Mouse (Mus musculus): ENCODE results near the gene Gbp8. TPM values are rescaled to one million over a fixed set of nuclear protein-coding genes. Genes with fewer than 3 reads are reported as not detected.
"Not testable (repeated sequence)": the region's sequence is repeated elsewhere in the genome, so short reads cannot be mapped to it uniquely, and the experiment has no call there.

Gene Gbp8
- polyA plus RNA-seq (2014; fragmentation: Nextera tagmentation; extraction: Ambion mirVana): 0.19 and 0.26 TPM in 2 replicates

GRCm38 (mm10) chr5:105139409-105140088, at the start of gene Gbp8, which contains the start of the genes Gbp9 and Gbp4:
Gene Gbp8 (minus strand): TSS chr5:105139540.
Gene Gbp9 (minus strand): TSS chr5:105139539.
Gene Gbp4 (minus strand): TSS chr5:105139586.
- H3K9ac ChIP-seq (ENCODE audit: low read length); H3K27ac ChIP-seq (ENCODE audit: low read depth, low read length); H3K36me3 ChIP-seq (ENCODE audit: control insufficient read depth, insufficient read depth, low read length); H3K4me2 ChIP-seq; H3K4me3 ChIP-seq (ENCODE audit: low read depth, low read length); H3K27me3 ChIP-seq (ENCODE audit: control insufficient read depth, insufficient read depth, low read length); ATAC-seq (ENCODE audit: low FRiP score); H3K9me3 ChIP-seq (ENCODE audit: control insufficient read depth, low read length); DNase-seq (ENCODE audit: low spot score, missing footprints); H3K4me1 ChIP-seq (ENCODE audit: control insufficient read depth, insufficient read depth, low read length): not testable (repeated sequence)
- WGBS: 15% methylated on average over 2 of the region's 2 CpGs

GRCm38 (mm10) chr5:105181446-105181845, 42.1 kb upstream of the Gbp8 start:
- no peak overlapping the region for H3K4me2 ChIP-seq
- H3K9me3 ChIP-seq (ENCODE audit: control insufficient read depth, low read length): no peaks in the 10 kb centered on the region
- no peaks in the 10 kb centered on the region for H3K27me3 ChIP-seq (ENCODE audit: control insufficient read depth, insufficient read depth, low read length)
- H3K36me3 ChIP-seq (ENCODE audit: control insufficient read depth, insufficient read depth, low read length): no peaks in the 10 kb centered on the region
- DNase-seq (ENCODE audit: low spot score, missing footprints) (no peak), ATAC-seq (ENCODE audit: low FRiP score) (no peak)
- H3K4me3 ChIP-seq (ENCODE audit: low read depth, low read length): no peak overlapping the region
- no peak overlapping the region for H3K27ac ChIP-seq (ENCODE audit: low read depth, low read length)
- H3K4me1 ChIP-seq (ENCODE audit: control insufficient read depth, insufficient read depth, low read length): no peaks in the 10 kb centered on the region
- no peak overlapping the region for H3K9ac ChIP-seq (ENCODE audit: low read length)

- Histone ChIP-seq H3K4me1 (ENCODE audit: control insufficient read depth, insufficient read depth, low read length) (no peaks in the 10 kb centered on the region), H3K36me3 (ENCODE audit: control insufficient read depth, insufficient read depth, low read length) (no peaks in the 10 kb centered on the region), H3K4me3 (ENCODE audit: low read depth, low read length) (no peak overlapping the region), H3K4me2 (no peak overlapping the region), H3K27me3 (ENCODE audit: control insufficient read depth, insufficient read depth, low read length) (no peaks in the 10 kb centered on the region), H3K9me3 (ENCODE audit: control insufficient read depth, low read length) (no peaks in the 10 kb centered on the region), H3K9ac (ENCODE audit: low read length) (no peak overlapping the region), H3K27ac (ENCODE audit: low read depth, low read length) (no peak overlapping the region)
- ATAC-seq (ENCODE audit: low FRiP score): no peak
- DNase-seq (ENCODE audit: low spot score, missing footprints): no peak
- 82% methylated on average over 5 of the region's 5 CpGs for WGBS
These were observed 17.2 kb upstream of the Gbp8 start for GRCm38 (mm10) chr5:105156582-105156981.

- Histone ChIP-seq H3K4me3 (ENCODE audit: low read depth, low read length) (no peak overlapping the region), H3K9ac (ENCODE audit: low read length) (no peak overlapping the region), H3K4me2 (no peak overlapping the region), H3K36me3 (ENCODE audit: control insufficient read depth, insufficient read depth, low read length) (no peaks in the 10 kb centered on the region), H3K4me1 (ENCODE audit: control insufficient read depth, insufficient read depth, low read length) (no peaks in the 10 kb centered on the region), H3K27me3 (ENCODE audit: control insufficient read depth, insufficient read depth, low read length) (no peaks in the 10 kb centered on the region), H3K9me3 (ENCODE audit: control insufficient read depth, low read length) (no peaks in the 10 kb centered on the region), H3K27ac (ENCODE audit: low read depth, low read length) (no peak overlapping the region)
- DNase-seq (ENCODE audit: low spot score, missing footprints) (no peak), ATAC-seq (ENCODE audit: low FRiP score) (no peak)
These were observed 14.7 kb upstream of the Gbp8 start for GRCm38 (mm10) chr5:105154049-105154448.

- ATAC-seq (ENCODE audit: low FRiP score); H3K27me3 ChIP-seq (ENCODE audit: control insufficient read depth, insufficient read depth, low read length); H3K4me3 ChIP-seq (ENCODE audit: low read depth, low read length); H3K9ac ChIP-seq (ENCODE audit: low read length); H3K27ac ChIP-seq (ENCODE audit: low read depth, low read length); H3K9me3 ChIP-seq (ENCODE audit: control insufficient read depth, low read length); DNase-seq (ENCODE audit: low spot score, missing footprints); H3K4me2 ChIP-seq; H3K36me3 ChIP-seq (ENCODE audit: control insufficient read depth, insufficient read depth, low read length); H3K4me1 ChIP-seq (ENCODE audit: control insufficient read depth, insufficient read depth, low read length): not testable (repeated sequence)
- WGBS: 63% methylated on average over 2 of the region's 2 CpGs
These were observed 8.7 kb upstream of the Gbp8 start for GRCm38 (mm10) chr5:105148062-105148461.

GRCm38 (mm10) chr5:105146447-105146846, 7.1 kb upstream of the Gbp8 start:
- H3K4me2 ChIP-seq: no peak overlapping the region
- no peak overlapping the region for H3K27ac ChIP-seq (ENCODE audit: low read depth, low read length)
- DNase-seq (ENCODE audit: low spot score, missing footprints) (no peak), ATAC-seq (ENCODE audit: low FRiP score) (no peak)
- no peaks in the 10 kb centered on the region for H3K4me1 ChIP-seq (ENCODE audit: control insufficient read depth, insufficient read depth, low read length)
- H3K27me3 ChIP-seq (ENCODE audit: control insufficient read depth, insufficient read depth, low read length): no peaks in the 10 kb centered on the region
- no peak overlapping the region for H3K9ac ChIP-seq (ENCODE audit: low read length)
- H3K36me3 ChIP-seq (ENCODE audit: control insufficient read depth, insufficient read depth, low read length): no peaks in the 10 kb centered on the region
- H3K4me3 ChIP-seq (ENCODE audit: low read depth, low read length): no peak overlapping the region
- no peaks in the 10 kb centered on the region for H3K9me3 ChIP-seq (ENCODE audit: control insufficient read depth, low read length)

- H3K9me3 ChIP-seq (ENCODE audit: control insufficient read depth, low read length); H3K4me3 ChIP-seq (ENCODE audit: low read depth, low read length); H3K27ac ChIP-seq (ENCODE audit: low read depth, low read length); H3K36me3 ChIP-seq (ENCODE audit: control insufficient read depth, insufficient read depth, low read length); ATAC-seq (ENCODE audit: low FRiP score); H3K27me3 ChIP-seq (ENCODE audit: control insufficient read depth, insufficient read depth, low read length); H3K9ac ChIP-seq (ENCODE audit: low read length); DNase-seq (ENCODE audit: low spot score, missing footprints); H3K4me1 ChIP-seq (ENCODE audit: control insufficient read depth, insufficient read depth, low read length); H3K4me2 ChIP-seq: not testable (repeated sequence)
- 63% methylated on average over 3 of the region's 3 CpGs for WGBS
These were observed 6.4 kb upstream of the Gbp8 start for GRCm38 (mm10) chr5:105145731-105146130.

- H3K4me1 ChIP-seq (ENCODE audit: control insufficient read depth, insufficient read depth, low read length); H3K9me3 ChIP-seq (ENCODE audit: control insufficient read depth, low read length); H3K4me3 ChIP-seq (ENCODE audit: low read depth, low read length); DNase-seq (ENCODE audit: low spot score, missing footprints); H3K27ac ChIP-seq (ENCODE audit: low read depth, low read length); H3K36me3 ChIP-seq (ENCODE audit: control insufficient read depth, insufficient read depth, low read length); ATAC-seq (ENCODE audit: low FRiP score); H3K4me2 ChIP-seq; H3K9ac ChIP-seq (ENCODE audit: low read length); H3K27me3 ChIP-seq (ENCODE audit: control insufficient read depth, insufficient read depth, low read length): not testable (repeated sequence)
- 38% methylated on average over 2 of the region's 2 CpGs for WGBS
These were observed 910 bp upstream of the Gbp8 start for GRCm38 (mm10) chr5:105140089-105140810.

GRCm38 (mm10) chr5:105138906-105139305, 434 bp downstream of the Gbp8 start:
- Histone ChIP-seq H3K9ac (ENCODE audit: low read length) (no peak overlapping the region), H3K9me3 (ENCODE audit: control insufficient read depth, low read length) (no peaks in the 10 kb centered on the region), H3K27ac (ENCODE audit: low read depth, low read length) (no peak overlapping the region), H3K27me3 (ENCODE audit: control insufficient read depth, insufficient read depth, low read length) (no peaks in the 10 kb centered on the region), H3K36me3 (ENCODE audit: control insufficient read depth, insufficient read depth, low read length) (no peaks in the 10 kb centered on the region), H3K4me1 (ENCODE audit: control insufficient read depth, insufficient read depth, low read length) (no peaks in the 10 kb centered on the region), H3K4me3 (ENCODE audit: low read depth, low read length) (no peak overlapping the region), H3K4me2 (no peak overlapping the region)
- DNase-seq (ENCODE audit: low spot score, missing footprints): no peak
- WGBS: 86% methylated on average over 1 of the region's 1 CpGs
- no peak for ATAC-seq (ENCODE audit: low FRiP score)
